Mouse (Mus musculus) neural tube, embryonic 14.5 days (tissue): ENCODE data around the gene Cd209f. TPM values are rescaled to one million over a fixed set of nuclear protein-coding genes. Genes with fewer than 3 reads are reported as not detected.
"Not testable (repeated sequence)": the region's sequence is repeated elsewhere in the genome, so short reads cannot be mapped to it uniquely, and the experiment has no call there.

ENCODE experiments used
- ATAC-seq: fragments of 200-750 bp; cut with Nextera tagmentation; 2 replicates; pipeline ENCODE4 v1.8.0; 2017; ENCODE audit warnings: low read depth, mild to moderate bottlenecking, moderate TSS enrichment, moderate library complexity
- H3K27ac ChIP-seq: fragments of 300-500 bp; sonication (generic); 2 replicates; pipeline ENCODE4 v1.5.1; 2014; ENCODE audit warnings: low read depth, mild to moderate bottlenecking, control low read depth, low read length, moderate library complexity, mixed read lengths
- H3K27me3 ChIP-seq: fragments of 300-500 bp; sonication (generic); 2 replicates; pipeline ENCODE4 v1.6.1; 2014; ENCODE audit warnings: low read length; ENCODE audit not compliant: control insufficient read depth, insufficient read depth
- H3K36me3 ChIP-seq: fragments of 300-500 bp; sonication (generic); 2 replicates; pipeline ENCODE4 v1.6.1; 2014; ENCODE audit warnings: low read length, mixed read lengths; ENCODE audit not compliant: control insufficient read depth, insufficient read depth
- H3K4me1 ChIP-seq: fragments of 300-500 bp; sonication (generic); 2 replicates; pipeline ENCODE4 v1.6.1; 2014; ENCODE audit warnings: low read length; ENCODE audit not compliant: control insufficient read depth, insufficient read depth
- H3K4me2 ChIP-seq: fragments of 300-500 bp; sonication (generic); 2 replicates; pipeline ENCODE4 v1.6.1; 2014; ENCODE audit warnings: mild to moderate bottlenecking, low read depth, low read length, control low read depth
- H3K4me3 ChIP-seq: fragments of 300-500 bp; sonication (generic); 2 replicates; pipeline ENCODE4 v1.5.1; 2014; ENCODE audit warnings: low read depth, low read length, control low read depth, mixed read lengths
- H3K9ac ChIP-seq: fragments of 300-500 bp; sonication (generic); replicated peaks from 2 replicates; pipeline ENCODE4 v1.6.1; 2014; ENCODE audit warnings: low read depth, mild to moderate bottlenecking, control low read depth, low read length, mixed read lengths
- H3K9me3 ChIP-seq: fragments of 300-500 bp; sonication (generic); 2 replicates; pipeline ENCODE4 v1.6.1; 2016; ENCODE audit warnings: low read length; ENCODE audit not compliant: control insufficient read depth
- WGBS: fragments of 180-500 bp; shearing (Covaris S2); extraction: QIAGEN DNeasy Blood & Tissue Kit; methylation state at CpG from one replicate; pipeline ENCODE4 v1.1.7; 2014; 5-methylcytosine and 5-hydroxymethylcytosine counted together
- polyA plus RNA-seq: library from polyadenylated mRNA; unstranded; fragments of >200 nt; fragmentation: Nextera tagmentation; extraction: Ambion mirVana; gene quantifications from 2 replicates; pipeline ENCODE4 v1.2.1, GENCODE M21; 2014

Cd209f gene
- polyA plus RNA-seq: not detected in 2 replicates

GRCm38 (mm10) chr8:4105735-4106134 lies at the start of gene Cd209f:
Gene Cd209f, minus strand, starts transcription at chr8:4105835.
- ATAC-seq: not testable (repeated sequence)
- WGBS: 89% methylated on average over 1 of the region's 2 CpGs

GRCm38 (mm10) chr8:4154878-4155277 lies 49.2 kb upstream of the Cd209f start:
- no peaks in the 10 kb centered on the region for H3K36me3 ChIP-seq
- ATAC-seq: no peak

More at GRCm38 (mm10) chr8:4105735-4106134, at the start of gene Cd209f:
- not testable (repeated sequence) for H3K4me1 ChIP-seq, H3K9me3 ChIP-seq, H3K36me3 ChIP-seq, H3K4me3 ChIP-seq, H3K9ac ChIP-seq, H3K27me3 ChIP-seq, H3K27ac ChIP-seq, H3K4me2 ChIP-seq

GRCm38 (mm10) chr8:4147272-4147671 lies 41.6 kb upstream of the Cd209f start:
- Histone ChIP-seq H3K9ac (no peak overlapping the region), H3K4me3 (no peak overlapping the region), H3K9me3 (no peaks in the 10 kb centered on the region), H3K27ac (no peak overlapping the region), H3K4me1 (no peaks in the 10 kb centered on the region), H3K36me3 (no peaks in the 10 kb centered on the region), H3K4me2 (no peak overlapping the region), H3K27me3 (no peaks in the 10 kb centered on the region)
- whole genome bisulfite sequencing: 21% methylated on average over 1 of the region's 1 CpGs
- no peak for ATAC-seq

More at GRCm38 (mm10) chr8:4154878-4155277, 49.2 kb upstream of the Cd209f start:
- no peaks in the 10 kb centered on the region for H3K27me3 ChIP-seq
- no peak overlapping the region for H3K27ac ChIP-seq
- no peak overlapping the region for H3K4me3 ChIP-seq
- no peaks in the 10 kb centered on the region for H3K4me1 ChIP-seq
- no peak overlapping the region for H3K4me2 ChIP-seq
- no peak overlapping the region for H3K9ac ChIP-seq
- H3K9me3 ChIP-seq: no peaks in the 10 kb centered on the region

- 62% methylated on average over 3 of the region's 3 CpGs for WGBS
- no peak overlapping the region for H3K27ac ChIP-seq
- H3K4me1 ChIP-seq: no peaks in the 10 kb centered on the region
- no peaks in the 10 kb centered on the region for H3K36me3 ChIP-seq
- H3K9me3 ChIP-seq: no peaks in the 10 kb centered on the region
- no peak overlapping the region for H3K9ac ChIP-seq
- ATAC-seq: no peak
- no peak overlapping the region for H3K4me3 ChIP-seq
- no peaks in the 10 kb centered on the region for H3K27me3 ChIP-seq
- H3K4me2 ChIP-seq: no peak overlapping the region
Measured at GRCm38 (mm10) chr8:4141721-4142120, 36.1 kb upstream of the Cd209f start.

GRCm38 (mm10) chr8:4139660-4140646 lies 34.3 kb upstream of the Cd209f start:
- Histone ChIP-seq H3K9me3 (no peaks in the 10 kb centered on the region), H3K27ac (no peak overlapping the region), H3K36me3 (no peaks in the 10 kb centered on the region), H3K9ac (no peak overlapping the region), H3K4me1 (no peaks in the 10 kb centered on the region), H3K4me2 (no peak overlapping the region), H3K4me3 (no peak overlapping the region), H3K27me3 (no peaks in the 10 kb centered on the region)
- 12% methylated on average over 12 of the region's 12 CpGs for WGBS
- peak; percentile 80 for ATAC-seq

- no peak for ATAC-seq
- H3K4me1 ChIP-seq: no peaks in the 10 kb centered on the region
- no peak within 1 kb of the TSS for H3K4me2 ChIP-seq
- H3K36me3 ChIP-seq: no peaks in the 10 kb centered on the region
- WGBS: 94% methylated on average over 10 of the region's 10 CpGs
- H3K9me3 ChIP-seq: no peaks in the 10 kb centered on the region
- no peak within 1 kb of the TSS for H3K9ac ChIP-seq
- no peak within 1 kb of the TSS for H3K27ac ChIP-seq
- H3K27me3 ChIP-seq: no peaks in the 10 kb centered on the region
- no peak within 1 kb of the TSS for H3K4me3 ChIP-seq
Measured at GRCm38 (mm10) chr8:4133798-4134197, 28.2 kb upstream of the Cd209f start, which contains the start of gene Cd209g. Gene Cd209g, plus strand, starts transcription at chr8:4134098.

- not testable (repeated sequence) for H3K4me3 ChIP-seq, H3K27me3 ChIP-seq, ATAC-seq, H3K9me3 ChIP-seq, H3K36me3 ChIP-seq, H3K4me2 ChIP-seq, H3K9ac ChIP-seq, H3K27ac ChIP-seq, H3K4me1 ChIP-seq
- WGBS: 90% methylated on average over 3 of the region's 3 CpGs
Measured at GRCm38 (mm10) chr8:4088514-4088913, 17.1 kb downstream of the Cd209f start.

GRCm38 (mm10) chr8:4087180-4087722 lies 18.4 kb downstream of the Cd209f start:
- H3K4me3 ChIP-seq, H3K4me1 ChIP-seq, H3K9ac ChIP-seq, H3K27ac ChIP-seq, H3K36me3 ChIP-seq, H3K27me3 ChIP-seq, H3K4me2 ChIP-seq, H3K9me3 ChIP-seq: not testable (repeated sequence)
- ATAC-seq: 0 out of 2 replicates have a peak, but pooled peaks have one; percentile 51
- 43% methylated on average over 33 of the region's 33 CpGs for WGBS
